Mouse (Mus musculus): Measurements from ENCODE around the gene Zbtb16. TPM values are rescaled to one million over a fixed set of nuclear protein-coding genes. Genes with fewer than 3 reads are reported as not detected.

Zbtb16 gene
- polyA plus RNA-seq, 1 experiment, result not detected

- no peaks in the 10 kb centered on the region for H3K36me3 ChIP-seq (ENCODE audit: control insufficient read depth, insufficient read depth)
- TF ChIP-seq REST (IDR thresholded peaks at IDR 0.05; ENCODE audit: insufficient read depth, insufficient read length) (no peak), TCF12 (IDR thresholded peaks at IDR 0.05; ENCODE audit: insufficient read depth, poor library complexity, severe bottlenecking) (no peak), POLR2AphosphoS2 (IDR thresholded peaks at IDR 0.05; ENCODE audit: insufficient read length, low read depth) (no peak), CEBPB (IDR thresholded peaks at IDR 0.05; ENCODE audit: insufficient read depth, poor library complexity, severe bottlenecking) (no peak), POLR2A (IDR thresholded peaks at IDR 0.05; ENCODE audit: insufficient read length, low read depth) (no peak)
- no peaks in the 10 kb centered on the region for H3K79me2 ChIP-seq (ENCODE audit: control insufficient read depth, insufficient read depth)
- H3ac ChIP-seq (ENCODE audit: control insufficient read depth, insufficient read length), result no peak overlapping the region
- no peak overlapping the region for H3K4me3 ChIP-seq
- H3K27me3 ChIP-seq (ENCODE audit: control insufficient read depth, insufficient read depth, insufficient read length), result no peaks in the 10 kb centered on the region
- no peak overlapping the region for H3K4me2 ChIP-seq (ENCODE audit: low read depth)
These were observed 64.5 kb downstream of the Zbtb16 start for GRCm38 (mm10) chr9:48771504-48771903.

GRCm38 (mm10) chr9:48768965-48769364 lies 67.1 kb downstream of the Zbtb16 start:
- Histone ChIP-seq H3K4me3 (no peak overlapping the region), H3K4me2 (ENCODE audit: low read depth) (no peak overlapping the region), H3K36me3 (ENCODE audit: control insufficient read depth, insufficient read depth) (no peaks in the 10 kb centered on the region), H3K27me3 (ENCODE audit: control insufficient read depth, insufficient read depth, insufficient read length) (no peaks in the 10 kb centered on the region), H3ac (ENCODE audit: control insufficient read depth, insufficient read length) (no peak overlapping the region), H3K79me2 (ENCODE audit: control insufficient read depth, insufficient read depth) (no peaks in the 10 kb centered on the region)
- TF ChIP-seq REST (IDR thresholded peaks at IDR 0.05; ENCODE audit: insufficient read depth, insufficient read length) (no peak), MAX (IDR thresholded peaks at IDR 0.05; ENCODE audit: low read depth) (no peak), POLR2AphosphoS2 (IDR thresholded peaks at IDR 0.05; ENCODE audit: insufficient read length, low read depth) (no peak), POLR2A (IDR thresholded peaks at IDR 0.05; ENCODE audit: insufficient read length, low read depth) (no peak), MYOD1 (IDR thresholded peaks at IDR 0.05; ENCODE audit: control insufficient read depth in 1 of 3, insufficient read length in 2 of 3, low read depth in 2 of 3) (no peak), SRF (IDR thresholded peaks at IDR 0.05; ENCODE audit: control insufficient read depth, insufficient read length, low read depth) (no peak), USF1 (IDR thresholded peaks at IDR 0.05; ENCODE audit: low read depth) (no peak), TCF12 (IDR thresholded peaks at IDR 0.05; ENCODE audit: insufficient read depth, poor library complexity, severe bottlenecking) (no peak), TCF3 (IDR thresholded peaks at IDR 0.05; ENCODE audit: insufficient read length, low read depth) (no peak)

GRCm38 (mm10) chr9:48767666-48768432 lies 68.2 kb downstream of the Zbtb16 start:
- no peaks in the 10 kb centered on the region for H3K36me3 ChIP-seq (ENCODE audit: control insufficient read depth, insufficient read depth)
- H3K79me2 ChIP-seq (ENCODE audit: control insufficient read depth, insufficient read depth), result no peaks in the 10 kb centered on the region
- no peak overlapping the region for H3ac ChIP-seq (ENCODE audit: control insufficient read depth, insufficient read length)
- no peak for TF ChIP-seq MAX (IDR thresholded peaks at IDR 0.05; ENCODE audit: low read depth)
- no peak for TF ChIP-seq TCF12 (IDR thresholded peaks at IDR 0.05; ENCODE audit: insufficient read depth, poor library complexity, severe bottlenecking)
- no peak for TF ChIP-seq E2F4 (IDR thresholded peaks at IDR 0.05; ENCODE audit: insufficient read depth)
- no peak for TF ChIP-seq TCF3 (IDR thresholded peaks at IDR 0.05; ENCODE audit: insufficient read length, low read depth)
- no peak for TF ChIP-seq POLR2AphosphoS2 (IDR thresholded peaks at IDR 0.05; ENCODE audit: insufficient read length, low read depth)
- TF ChIP-seq MYOG (IDR thresholded peaks at IDR 0.05; ENCODE audit: control insufficient read depth in 1 of 3, insufficient read depth in 1 of 3, insufficient read length in 2 of 3, low read depth in 2 of 3), result no peak
- no peak for TF ChIP-seq CEBPB (IDR thresholded peaks at IDR 0.05; ENCODE audit: insufficient read depth, poor library complexity, severe bottlenecking)
- no peak for TF ChIP-seq MYOD1 (IDR thresholded peaks at IDR 0.05; ENCODE audit: control insufficient read depth in 1 of 3, insufficient read length in 2 of 3, low read depth in 2 of 3)
- no peak for TF ChIP-seq POLR2A (IDR thresholded peaks at IDR 0.05; ENCODE audit: insufficient read length, low read depth)
- TF ChIP-seq REST (IDR thresholded peaks at IDR 0.05; ENCODE audit: insufficient read depth, insufficient read length), result no peak
- TF ChIP-seq SRF (IDR thresholded peaks at IDR 0.05; ENCODE audit: control insufficient read depth, insufficient read length, low read depth), result no peak
- TF ChIP-seq USF1 (IDR thresholded peaks at IDR 0.05; ENCODE audit: low read depth), result no peak
- H3K4me3 ChIP-seq, result no peak overlapping the region
- H3K27me3 ChIP-seq (ENCODE audit: control insufficient read depth, insufficient read depth, insufficient read length), result no peaks in the 10 kb centered on the region
- no peak overlapping the region for H3K4me2 ChIP-seq (ENCODE audit: low read depth)

- no peaks in the 10 kb centered on the region for H3K27me3 ChIP-seq (ENCODE audit: control insufficient read depth, insufficient read depth, insufficient read length)
- H3K36me3 ChIP-seq (ENCODE audit: control insufficient read depth, insufficient read depth), result no peaks in the 10 kb centered on the region
- H3K4me2 ChIP-seq (ENCODE audit: low read depth), result no peak overlapping the region
- TF ChIP-seq TCF12 (IDR thresholded peaks at IDR 0.05; ENCODE audit: insufficient read depth, poor library complexity, severe bottlenecking) (no peak), TCF3 (IDR thresholded peaks at IDR 0.05; ENCODE audit: insufficient read length, low read depth) (no peak)
- no peak overlapping the region for H3K4me3 ChIP-seq
- H3ac ChIP-seq (ENCODE audit: control insufficient read depth, insufficient read length), result no peak overlapping the region
- no peaks in the 10 kb centered on the region for H3K79me2 ChIP-seq (ENCODE audit: control insufficient read depth, insufficient read depth)
These were observed 70.1 kb downstream of the Zbtb16 start for GRCm38 (mm10) chr9:48765927-48766326.

- H3K4me2 ChIP-seq (ENCODE audit: low read depth), result no peak overlapping the region
- no peak overlapping the region for H3K4me3 ChIP-seq
- no peaks in the 10 kb centered on the region for H3K27me3 ChIP-seq (ENCODE audit: control insufficient read depth, insufficient read depth, insufficient read length)
- no peak for TF ChIP-seq CEBPB (IDR thresholded peaks at IDR 0.05; ENCODE audit: insufficient read depth, poor library complexity, severe bottlenecking)
- H3K36me3 ChIP-seq (ENCODE audit: control insufficient read depth, insufficient read depth), result no peaks in the 10 kb centered on the region
- no peaks in the 10 kb centered on the region for H3K79me2 ChIP-seq (ENCODE audit: control insufficient read depth, insufficient read depth)
- no peak overlapping the region for H3ac ChIP-seq (ENCODE audit: control insufficient read depth, insufficient read length)
These were observed 71.7 kb downstream of the Zbtb16 start for GRCm38 (mm10) chr9:48764311-48764710.
